Mouse (Mus musculus) R1 (cell line): ENCODE results near the gene 2010315B03Rik.
A peak's percentile ranks its signal among the peaks of the same experiment; 100 is the strongest.
"Not testable (repeated sequence)": the region's sequence is repeated elsewhere in the genome, so short reads cannot be mapped to it uniquely, and the experiment has no call there.

Source experiments
- DNase-seq: peaks from one replicate; pipeline ENCODE4 v3.0.0-alpha.2; 2018; ENCODE audit warnings: low read depth, low spot score

Gene 2010315B03Rik

GRCm38 (mm10) chr9:124312171-124313142 lies at the start of gene 2010315B03Rik:
Gene 2010315B03Rik, minus strand, starts transcription at chr9:124312696.
- peak; percentile 89 for DNase-seq

- no peak for DNase-seq
Measured at GRCm38 (mm10) chr9:124311502-124311901, 994 bp downstream of the 2010315B03Rik start.

GRCm38 (mm10) chr9:124288329-124288728 lies 24.2 kb downstream of the 2010315B03Rik start:
- DNase-seq, result no peak

- DNase-seq, result peak; percentile 95
Measured at GRCm38 (mm10) chr9:124281912-124282686, 30.4 kb downstream of the 2010315B03Rik start.

- no peak for DNase-seq
Measured at GRCm38 (mm10) chr9:124281448-124281791, 31.1 kb downstream of the 2010315B03Rik start.

GRCm38 (mm10) chr9:124280576-124281447 lies 31.7 kb downstream of the 2010315B03Rik start:
- no peak for DNase-seq

GRCm38 (mm10) chr9:124279300-124279699 lies 33.2 kb downstream of the 2010315B03Rik start:
- DNase-seq, result no peak

GRCm38 (mm10) chr9:124275064-124275463 lies 37.4 kb downstream of the 2010315B03Rik start:
- no peak for DNase-seq

GRCm38 (mm10) chr9:124273172-124273571 lies 39.3 kb downstream of the 2010315B03Rik start:
- no peak for DNase-seq

GRCm38 (mm10) chr9:124267929-124268328 lies 44.6 kb downstream of the 2010315B03Rik start:
- DNase-seq, result peak; percentile 90

- DNase-seq, result no peak
Measured at GRCm38 (mm10) chr9:124267493-124267892, 45.0 kb downstream of the 2010315B03Rik start.

GRCm38 (mm10) chr9:124262987-124263717 lies 49.3 kb downstream of the 2010315B03Rik start:
- DNase-seq, result no peak

- no peak for DNase-seq
Measured at GRCm38 (mm10) chr9:124258067-124258556, 54.4 kb downstream of the 2010315B03Rik start.

GRCm38 (mm10) chr9:124257200-124258066 lies 55.1 kb downstream of the 2010315B03Rik start:
- DNase-seq, result peak; percentile 34

- not testable (repeated sequence) for DNase-seq
Measured at GRCm38 (mm10) chr9:124256271-124257199, 56.0 kb downstream of the 2010315B03Rik start.

GRCm38 (mm10) chr9:124251438-124251837 lies 61.1 kb downstream of the 2010315B03Rik start:
- no peak for DNase-seq
